Mouse (Mus musculus) B cell, adult 2 months (primary cell): ENCODE measurements around the gene Padi4.
A peak's percentile ranks its signal among the peaks of the same experiment; 100 is the strongest.

Source experiments
- DNase-seq, 2 experiments: peaks; one replicate each; pipeline ENCODE4 v3.0.0; 2022

Gene Padi4

DNA sequence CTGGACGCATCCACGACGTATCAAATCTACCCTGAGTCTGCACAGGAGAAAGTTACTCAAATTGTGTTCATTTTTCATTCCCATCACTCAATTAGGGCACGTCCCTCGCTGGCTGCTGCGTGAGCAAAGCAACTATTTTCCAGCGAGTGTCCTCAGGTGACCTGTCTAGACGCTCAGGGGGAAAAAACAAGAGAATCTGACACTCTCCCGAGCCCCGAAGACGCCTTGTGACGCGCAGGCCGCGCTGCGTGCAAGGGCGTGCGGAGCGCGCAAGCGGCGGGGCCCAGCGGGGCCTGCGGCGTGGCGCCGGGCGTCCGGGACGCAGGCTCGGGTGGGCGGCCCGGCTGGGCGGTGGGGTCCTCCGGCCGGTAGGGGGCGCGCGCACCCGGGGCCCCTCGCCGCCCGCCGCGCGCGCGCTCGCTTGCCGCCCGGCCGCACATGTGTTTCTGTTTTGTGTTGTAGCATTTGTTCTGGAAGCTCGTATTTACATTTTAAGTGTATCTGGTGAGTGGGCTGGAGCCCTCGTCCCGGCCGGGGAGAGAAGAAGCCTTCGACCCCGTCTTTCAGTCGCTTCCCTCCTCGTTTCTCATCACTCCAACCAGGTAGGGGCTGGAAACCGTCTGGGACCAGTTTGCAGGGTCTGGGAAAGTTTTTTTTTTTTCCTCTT, 72.9 kb downstream of the Padi4 start:
- peak; percentile 89 to 92 for DNase-seq

DNA sequence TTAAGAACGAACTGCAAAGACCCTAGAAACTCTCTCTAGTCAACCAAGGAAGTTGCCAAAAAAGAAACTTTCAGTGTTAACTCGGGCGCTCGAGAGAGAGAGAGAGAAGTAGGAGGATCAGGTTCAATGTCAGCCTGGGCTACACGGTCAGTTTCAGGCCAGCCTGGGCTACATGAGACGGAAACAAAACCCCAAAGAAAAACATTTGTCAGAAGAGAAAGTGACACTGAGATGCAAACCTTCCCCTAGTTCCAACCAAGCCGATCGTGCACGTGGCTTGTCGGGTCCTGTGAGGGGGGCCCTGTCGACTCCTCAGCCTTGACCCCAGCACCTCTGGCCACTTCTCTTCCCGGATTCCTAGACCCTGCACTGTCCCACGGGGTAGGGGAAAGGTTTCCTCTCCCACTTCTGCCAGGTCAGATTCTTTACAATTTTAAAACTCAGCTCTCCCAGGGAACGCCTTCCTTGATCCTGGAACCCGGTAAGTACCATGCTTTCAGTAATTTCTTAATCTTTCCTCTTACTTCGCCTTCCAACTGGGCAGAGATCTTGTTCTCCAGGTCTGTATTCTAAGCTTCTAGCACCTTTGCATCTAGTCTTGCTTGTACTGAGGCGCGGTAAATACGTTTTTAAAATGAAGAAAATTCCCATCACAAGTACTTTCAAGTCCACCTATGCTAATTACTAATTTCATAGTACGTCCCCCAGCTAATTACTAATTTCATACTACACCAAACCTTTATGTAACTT, 73.6 kb downstream of the Padi4 start, which contains the start of gene Rcc2:
Gene Rcc2, plus strand, starts transcription at position 273 of the 750 bp plus-strand sequence.
- DNase-seq: peak; percentile 50 to 54

DNA sequence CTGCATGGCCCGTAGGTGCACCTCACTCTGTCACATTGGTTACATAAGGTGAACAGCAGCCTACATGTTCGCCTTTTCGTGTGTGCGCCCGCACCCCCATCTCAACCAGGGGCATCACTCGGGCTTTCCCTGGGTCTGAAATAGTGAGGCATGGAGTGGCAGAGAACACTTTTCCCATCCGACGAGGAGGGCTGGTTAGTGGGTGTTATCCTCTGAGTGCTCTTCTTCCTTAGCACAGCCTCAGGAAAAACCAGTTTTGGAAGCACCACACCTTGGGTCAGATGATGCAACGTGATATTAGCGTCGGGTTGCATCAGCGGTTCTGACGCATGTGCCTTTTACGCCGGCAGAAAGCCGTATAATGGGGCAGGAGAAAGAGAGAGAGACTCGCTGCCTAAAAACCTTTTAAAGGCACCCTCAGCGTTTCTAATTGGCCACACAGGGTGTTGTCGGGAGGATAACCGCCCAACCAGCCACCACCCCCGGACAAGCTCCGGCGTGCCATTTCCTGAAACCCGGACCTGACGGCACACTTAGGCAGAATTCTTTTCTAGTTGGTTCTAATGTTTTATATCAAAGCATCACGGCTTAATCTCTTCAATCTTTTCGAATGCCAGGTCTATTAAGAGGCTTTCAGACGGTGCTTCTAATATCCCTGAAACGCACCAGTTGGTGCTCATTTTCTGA, 74.5 kb downstream of the Padi4 start:
- peak; percentile 80 to 81 for DNase-seq
